Mouse (Mus musculus): Measurements from ENCODE around the gene 3110040N11Rik. TPM values are rescaled to one million over a fixed set of nuclear protein-coding genes. Genes with fewer than 3 reads are reported as not detected.

3110040N11Rik gene
- polyA plus RNA-seq, 1 experiment from 2014 or later = 55.4 TPM

DNA sequence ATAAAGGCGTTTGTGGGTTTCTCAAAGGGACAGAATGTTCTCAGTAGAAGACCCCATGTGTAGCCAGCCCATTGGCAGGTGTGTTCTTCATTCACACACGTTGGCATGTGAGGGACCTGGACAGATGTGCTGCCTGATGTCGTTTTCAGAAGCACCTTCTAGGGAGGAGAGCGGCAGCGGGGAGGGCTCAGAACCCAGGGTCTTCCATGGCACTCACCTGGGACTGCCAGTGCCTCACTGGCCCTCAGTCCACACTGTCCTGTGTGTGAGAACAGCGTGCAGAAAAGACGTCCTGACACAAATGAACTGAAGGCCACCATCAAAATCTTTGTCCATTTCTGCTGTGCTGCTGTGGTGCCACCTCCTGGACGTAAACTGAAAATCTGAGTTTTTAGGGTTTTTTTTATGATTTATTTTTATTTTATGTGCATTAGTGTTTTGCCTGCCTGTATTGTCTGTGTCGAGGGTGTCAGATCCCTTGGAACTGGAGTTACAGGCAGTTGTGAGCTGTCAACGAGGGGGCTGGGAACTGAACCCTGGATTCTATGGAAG lies 11.5 kb downstream of the 3110040N11Rik start:
- H3K4me2 ChIP-seq = no peak overlapping the region
- H3K4me1 ChIP-seq = no peaks in the 10 kb centered on the region
- H3K9me3 ChIP-seq = peaks cover 16% of the 10 kb centered on the region
- no peak overlapping the region for H3K4me3 ChIP-seq
- no peak for ATAC-seq (ENCODE audit: insufficient number of reproducible peaks, insufficient read depth, low FRiP score, low TSS enrichment, low read depth)
- WGBS = 75% methylated on average over 10 of the region's 10 CpGs
- no peaks in the 10 kb centered on the region for H3K27me3 ChIP-seq
- H3K9ac ChIP-seq = no peak overlapping the region
- H3K36me3 ChIP-seq = peaks cover 41% of the 10 kb centered on the region
- H3K27ac ChIP-seq = no peak overlapping the region

DNA sequence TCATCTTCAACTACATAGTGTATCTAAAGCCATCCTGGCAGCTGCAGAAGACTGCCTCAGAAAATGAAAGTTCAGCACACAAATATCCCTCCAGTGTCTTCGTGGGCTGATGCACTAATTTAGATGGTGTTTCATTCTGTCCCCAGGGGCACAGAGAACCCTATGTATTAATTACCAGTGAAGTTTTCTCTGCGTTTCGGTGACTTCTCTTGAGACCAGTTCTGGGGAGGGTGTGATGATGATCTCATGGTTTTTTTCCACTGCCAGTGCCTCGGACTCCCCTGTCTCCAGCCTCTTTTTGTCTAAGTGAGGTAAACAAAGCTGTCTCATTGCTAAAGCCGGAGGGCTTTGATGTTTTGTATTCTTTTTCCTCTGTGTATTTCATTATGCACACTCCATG lies 14.0 kb downstream of the 3110040N11Rik start:
- Histone ChIP-seq H3K4me3 (no peak overlapping the region), H3K4me2 (no peak overlapping the region), H3K9ac (no peak overlapping the region), H3K9me3 (peaks cover 7% of the 10 kb centered on the region), H3K27ac (no peak overlapping the region), H3K36me3 (peaks cover 19% of the 10 kb centered on the region), H3K27me3 (no peaks in the 10 kb centered on the region), H3K4me1 (no peaks in the 10 kb centered on the region)
- no peak for ATAC-seq (ENCODE audit: insufficient number of reproducible peaks, insufficient read depth, low FRiP score, low TSS enrichment, low read depth)
- WGBS = 71% methylated on average over 5 of the region's 5 CpGs

DNA sequence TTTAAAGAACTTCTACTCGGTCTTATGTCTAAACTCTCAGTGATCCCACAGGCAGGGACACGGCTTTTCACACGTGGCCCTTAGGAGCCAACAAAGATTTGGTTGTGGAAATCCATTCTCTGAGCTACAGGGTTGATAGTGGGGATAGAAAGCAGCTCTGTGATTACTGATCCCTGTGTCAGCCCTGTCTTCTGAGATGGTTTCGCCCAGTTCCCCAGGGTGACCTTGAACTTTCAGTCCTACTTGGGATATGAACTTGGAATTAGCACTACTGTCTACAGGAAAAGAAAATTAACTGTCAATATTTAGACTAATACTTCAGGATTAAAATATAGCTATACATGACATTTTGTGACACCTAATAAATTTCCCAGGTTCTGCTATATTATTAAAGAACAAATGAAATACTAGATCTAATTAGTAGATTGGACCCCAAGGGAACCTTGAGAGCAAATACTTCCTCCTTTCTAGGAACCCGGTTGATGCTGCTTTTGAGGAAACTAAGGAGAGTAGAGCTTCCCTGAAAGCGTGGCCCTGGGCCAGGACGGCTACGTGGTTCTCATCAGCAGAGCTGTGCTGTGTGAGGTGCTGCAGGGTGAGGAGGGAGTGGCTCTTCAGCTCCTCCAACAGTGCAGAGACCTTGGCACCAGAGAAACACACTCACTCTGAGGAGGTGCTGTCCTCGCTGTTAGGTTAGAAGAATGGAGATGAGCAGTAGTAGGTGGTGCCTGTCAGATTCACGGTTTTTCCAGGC lies 16.3 kb downstream of the 3110040N11Rik start:
- H3K27me3 ChIP-seq = no peaks in the 10 kb centered on the region
- 0 out of 2 replicates have a peak, but pooled peaks cover 4% of the 10 kb centered on the region for H3K9me3 ChIP-seq
- no peak overlapping the region for H3K27ac ChIP-seq
- WGBS = 80% methylated on average over 10 of the region's 10 CpGs
- H3K4me1 ChIP-seq = no peaks in the 10 kb centered on the region
- ATAC-seq (ENCODE audit: insufficient number of reproducible peaks, insufficient read depth, low FRiP score, low TSS enrichment, low read depth) = no peak
- H3K9ac ChIP-seq = no peak overlapping the region
- 0 out of 2 replicates have a peak, but pooled peaks cover 2% of the 10 kb centered on the region for H3K36me3 ChIP-seq
- H3K4me2 ChIP-seq = no peak overlapping the region
- H3K4me3 ChIP-seq = no peak overlapping the region

DNA sequence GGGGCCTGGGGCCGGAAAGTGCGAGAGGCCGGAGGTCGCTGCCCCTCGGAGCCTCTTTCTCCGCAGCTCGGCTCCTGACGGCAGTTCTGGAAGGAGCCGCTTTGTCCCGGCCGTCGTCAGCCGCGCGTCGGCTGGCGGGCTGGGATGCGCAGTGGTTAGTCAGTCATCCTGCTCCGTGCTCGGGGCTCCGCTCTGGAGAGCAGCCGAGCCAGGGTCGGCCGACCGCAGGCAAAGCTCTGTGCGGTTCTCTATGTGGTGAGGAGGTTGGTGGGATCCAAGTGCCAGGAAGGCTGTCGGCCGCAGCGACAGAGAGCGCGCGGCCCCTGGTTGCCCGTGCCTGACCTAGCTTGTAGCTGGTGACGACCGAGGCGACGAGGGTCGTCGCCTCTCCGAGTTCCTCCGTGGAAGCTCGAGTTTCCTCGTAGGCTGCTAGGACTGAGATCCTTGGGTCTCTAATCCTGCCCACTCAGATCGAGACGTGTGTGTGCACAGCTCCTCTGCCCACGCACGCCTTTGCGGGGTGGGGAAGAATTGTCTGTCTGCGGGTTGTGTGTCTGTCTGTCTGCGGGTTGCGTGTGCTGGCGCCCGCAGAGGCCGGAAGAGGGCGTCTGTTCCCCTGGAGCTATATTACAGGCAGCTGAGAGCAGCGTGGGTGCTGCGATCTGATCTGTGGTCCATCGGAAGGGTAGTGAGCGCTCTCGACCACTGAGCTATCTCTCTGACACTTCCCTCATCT lies 26.0 kb downstream of the 3110040N11Rik start:
- H3K27me3 ChIP-seq = no peaks in the 10 kb centered on the region
- 2% methylated on average over 60 of the region's 60 CpGs for WGBS
- peak overlapping the region; percentile 79 for H3K27ac ChIP-seq
- ATAC-seq (ENCODE audit: insufficient number of reproducible peaks, insufficient read depth, low FRiP score, low TSS enrichment, low read depth) = peak; percentile 67
- H3K4me1 ChIP-seq = peaks cover 18% of the 10 kb centered on the region
- peak overlapping the region; percentile 98 for H3K9ac ChIP-seq
- H3K9me3 ChIP-seq = no peaks in the 10 kb centered on the region
- H3K4me2 ChIP-seq = peak overlapping the region; percentile 89
- no peaks in the 10 kb centered on the region for H3K36me3 ChIP-seq
- H3K4me3 ChIP-seq = peak overlapping the region; percentile 97

DNA sequence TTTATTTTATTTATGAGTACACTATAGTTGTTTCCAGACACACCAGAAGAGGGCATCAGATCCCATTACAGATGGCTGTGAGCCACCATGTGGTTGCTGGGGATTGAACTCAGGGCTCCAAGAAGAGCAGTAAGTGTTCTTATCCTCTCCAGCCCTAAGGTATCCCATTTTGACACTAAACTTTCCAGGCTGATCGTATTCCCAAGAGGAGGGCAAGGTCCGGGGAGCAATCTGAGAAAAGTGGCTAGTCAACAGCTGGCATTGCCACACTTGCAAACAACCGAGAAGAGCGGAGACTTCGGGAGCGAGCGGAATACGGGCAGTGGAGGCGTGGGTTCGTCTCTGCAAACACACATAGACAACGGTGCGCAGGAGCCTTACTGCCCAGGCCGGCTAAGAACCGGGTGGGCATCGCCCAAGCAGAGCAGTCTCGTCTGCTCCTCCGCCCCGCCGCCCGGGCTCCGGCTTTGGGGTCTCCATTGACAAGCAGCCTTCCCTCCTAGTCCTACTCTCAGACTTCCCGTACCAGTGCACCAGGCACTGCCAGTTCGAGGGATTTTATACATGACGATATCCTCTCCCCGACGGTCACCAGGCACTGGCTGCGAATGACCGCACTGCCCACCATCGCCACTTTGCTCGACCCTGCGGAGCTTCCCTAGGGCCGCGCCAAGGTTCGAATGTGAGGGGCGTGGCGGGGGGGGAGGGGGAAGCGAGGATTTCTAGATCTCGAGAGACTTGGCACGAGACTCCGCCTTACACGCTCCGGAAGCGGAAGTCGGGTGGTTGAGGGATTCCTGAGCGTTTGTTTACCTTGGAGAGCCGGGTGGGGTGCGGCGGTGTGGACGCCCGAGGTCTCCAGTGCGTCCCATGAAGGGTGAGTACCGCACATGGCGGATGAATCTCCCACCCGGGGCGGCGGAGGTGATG lies 26.8 kb downstream of the 3110040N11Rik start, which contains the start of gene Ramac:
TSS of gene Ramac (plus strand) at position 746 of the 930 bp plus-strand sequence.
- Histone ChIP-seq H3K27me3 (no peaks in the 10 kb centered on the region), H3K9me3 (no peaks in the 10 kb centered on the region), H3K4me3 (peak within 1 kb of the TSS; percentile 97), H3K4me1 (peaks cover 18% of the 10 kb centered on the region), H3K9ac (peak within 1 kb of the TSS; percentile 98), H3K27ac (peak within 1 kb of the TSS; percentile 79), H3K4me2 (peak within 1 kb of the TSS; percentile 89), H3K36me3 (no peaks in the 10 kb centered on the region)
- ATAC-seq (ENCODE audit: insufficient number of reproducible peaks, insufficient read depth, low FRiP score, low TSS enrichment, low read depth) = peak; percentile 94
- under 1% methylated on average over 56 of the region's 56 CpGs for WGBS

DNA sequence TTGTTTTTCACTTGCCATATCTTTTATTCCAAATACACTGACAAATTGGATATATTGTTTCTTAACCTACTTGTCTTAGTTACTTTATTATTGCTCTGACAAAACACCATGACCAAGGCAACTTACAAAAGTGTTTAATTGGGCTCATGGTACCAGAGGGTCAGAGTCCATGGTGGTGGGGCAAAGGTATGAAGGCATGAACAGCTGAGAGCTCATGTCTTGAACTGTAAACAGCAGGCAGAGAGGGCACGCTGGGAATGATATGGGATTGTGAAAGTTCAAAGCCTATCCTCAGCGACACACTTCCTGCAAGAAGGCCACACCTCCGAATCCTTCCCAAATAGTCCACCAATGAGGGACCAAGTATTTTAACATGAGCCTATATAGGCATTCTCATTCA lies 41.3 kb downstream of the 3110040N11Rik start:
- Histone ChIP-seq H3K4me1 (no peaks in the 10 kb centered on the region), H3K36me3 (no peaks in the 10 kb centered on the region), H3K4me3 (no peak overlapping the region), H3K4me2 (no peak overlapping the region), H3K27me3 (no peaks in the 10 kb centered on the region), H3K9ac (no peak overlapping the region), H3K9me3 (no peaks in the 10 kb centered on the region), H3K27ac (no peak overlapping the region)
- no peak for ATAC-seq (ENCODE audit: insufficient number of reproducible peaks, insufficient read depth, low FRiP score, low TSS enrichment, low read depth)
- WGBS = 94% methylated on average over 3 of the region's 3 CpGs

DNA sequence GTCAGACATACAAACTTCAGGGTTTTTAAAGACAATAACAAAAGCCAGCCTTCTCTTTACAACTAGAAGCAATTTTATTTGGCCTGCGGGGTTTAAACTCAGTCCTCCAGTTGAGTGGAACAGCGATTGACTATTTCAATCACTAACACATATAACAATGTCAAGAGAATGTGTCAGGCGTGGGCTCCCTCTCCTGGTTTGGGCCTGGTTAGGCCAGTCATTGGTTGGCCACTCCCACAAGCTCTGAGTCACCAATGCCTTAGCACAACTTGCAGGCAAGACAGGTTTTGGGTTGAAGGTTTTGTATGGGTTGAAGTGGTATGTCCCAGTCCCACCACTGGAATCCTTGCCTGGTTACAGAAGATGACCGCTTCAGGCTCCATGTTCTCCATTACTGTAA lies 45.1 kb downstream of the 3110040N11Rik start:
- no peaks in the 10 kb centered on the region for H3K9me3 ChIP-seq
- no peaks in the 10 kb centered on the region for H3K36me3 ChIP-seq
- H3K4me2 ChIP-seq = no peak overlapping the region
- 76% methylated on average over 4 of the region's 4 CpGs for WGBS
- H3K9ac ChIP-seq = no peak overlapping the region
- H3K27me3 ChIP-seq = no peaks in the 10 kb centered on the region
- ATAC-seq (ENCODE audit: insufficient number of reproducible peaks, insufficient read depth, low FRiP score, low TSS enrichment, low read depth) = no peak
- no peak overlapping the region for H3K27ac ChIP-seq
- peaks cover 2% of the 10 kb centered on the region; the same call in 1 of the 2 replicates for H3K4me1 ChIP-seq
- no peak overlapping the region for H3K4me3 ChIP-seq

DNA sequence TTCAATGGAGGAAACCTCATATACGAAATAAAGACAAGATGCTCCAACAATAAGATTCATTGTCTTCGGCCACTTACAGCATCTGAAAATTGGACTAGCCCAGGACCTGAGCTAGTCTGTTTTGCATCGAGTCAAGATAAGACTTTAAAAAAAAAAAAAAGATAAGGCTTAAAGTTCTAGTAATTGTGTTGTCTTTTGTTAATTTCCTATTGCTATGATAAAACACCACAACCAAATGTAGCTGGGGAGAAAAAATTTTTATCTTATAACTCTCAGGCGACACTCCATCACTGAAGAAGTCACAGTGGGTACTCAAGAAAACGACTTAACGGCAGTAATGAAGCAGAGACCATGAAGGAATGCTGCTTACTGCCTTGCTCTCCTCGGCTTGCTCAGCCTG lies 49.3 kb downstream of the 3110040N11Rik start:
- H3K4me3 ChIP-seq = no peak overlapping the region
- H3K4me2 ChIP-seq = no peak overlapping the region
- ATAC-seq (ENCODE audit: insufficient number of reproducible peaks, insufficient read depth, low FRiP score, low TSS enrichment, low read depth) = no peak
- H3K9ac ChIP-seq = no peak overlapping the region
- no peaks in the 10 kb centered on the region for H3K9me3 ChIP-seq
- no peaks in the 10 kb centered on the region for H3K36me3 ChIP-seq
- 90% methylated on average over 7 of the region's 7 CpGs for WGBS
- no peaks in the 10 kb centered on the region for H3K27me3 ChIP-seq
- peaks cover 2% of the 10 kb centered on the region; the same call in 1 of the 2 replicates for H3K4me1 ChIP-seq
- H3K27ac ChIP-seq = no peak overlapping the region

DNA sequence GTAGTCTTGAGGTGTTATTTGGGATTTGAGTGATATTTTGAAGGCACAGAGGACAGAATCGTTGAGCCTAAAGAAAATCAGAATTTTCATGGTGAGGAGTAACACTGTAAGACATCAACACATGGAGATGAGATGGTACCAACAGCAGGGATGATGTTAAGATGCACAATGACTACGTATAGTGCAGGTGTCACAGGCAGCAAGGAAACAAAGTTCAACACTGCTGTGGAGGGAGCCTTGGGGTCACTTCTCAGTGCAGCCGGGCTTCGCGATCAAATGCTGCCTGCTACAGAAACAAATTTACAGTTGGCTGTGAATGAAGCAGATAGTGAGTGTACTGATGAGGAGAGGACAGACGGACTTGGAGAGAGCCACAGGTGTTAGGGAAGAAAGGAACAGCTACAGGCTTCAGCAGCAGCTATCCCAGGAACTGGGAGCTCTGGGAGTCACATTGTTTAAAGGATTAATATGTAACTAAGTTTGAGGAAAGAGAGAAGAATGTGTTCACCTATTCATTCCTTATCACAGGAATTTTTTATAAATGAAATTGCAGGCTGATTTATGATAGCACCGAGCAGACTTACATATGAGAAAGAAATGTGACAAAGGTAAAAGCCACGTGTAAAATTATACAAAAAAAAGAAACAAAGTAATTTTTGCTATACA lies 50.4 kb downstream of the 3110040N11Rik start:
- H3K9ac ChIP-seq = no peak overlapping the region
- 76% methylated on average over 8 of the region's 8 CpGs for WGBS
- no peaks in the 10 kb centered on the region for H3K9me3 ChIP-seq
- no peak overlapping the region for H3K4me3 ChIP-seq
- peaks cover 2% of the 10 kb centered on the region; the same call in 1 of the 2 replicates for H3K4me1 ChIP-seq
- H3K27me3 ChIP-seq = no peaks in the 10 kb centered on the region
- H3K27ac ChIP-seq = no peak overlapping the region
- H3K36me3 ChIP-seq = no peaks in the 10 kb centered on the region
- H3K4me2 ChIP-seq = no peak overlapping the region
- ATAC-seq (ENCODE audit: insufficient number of reproducible peaks, insufficient read depth, low FRiP score, low TSS enrichment, low read depth) = no peak

DNA sequence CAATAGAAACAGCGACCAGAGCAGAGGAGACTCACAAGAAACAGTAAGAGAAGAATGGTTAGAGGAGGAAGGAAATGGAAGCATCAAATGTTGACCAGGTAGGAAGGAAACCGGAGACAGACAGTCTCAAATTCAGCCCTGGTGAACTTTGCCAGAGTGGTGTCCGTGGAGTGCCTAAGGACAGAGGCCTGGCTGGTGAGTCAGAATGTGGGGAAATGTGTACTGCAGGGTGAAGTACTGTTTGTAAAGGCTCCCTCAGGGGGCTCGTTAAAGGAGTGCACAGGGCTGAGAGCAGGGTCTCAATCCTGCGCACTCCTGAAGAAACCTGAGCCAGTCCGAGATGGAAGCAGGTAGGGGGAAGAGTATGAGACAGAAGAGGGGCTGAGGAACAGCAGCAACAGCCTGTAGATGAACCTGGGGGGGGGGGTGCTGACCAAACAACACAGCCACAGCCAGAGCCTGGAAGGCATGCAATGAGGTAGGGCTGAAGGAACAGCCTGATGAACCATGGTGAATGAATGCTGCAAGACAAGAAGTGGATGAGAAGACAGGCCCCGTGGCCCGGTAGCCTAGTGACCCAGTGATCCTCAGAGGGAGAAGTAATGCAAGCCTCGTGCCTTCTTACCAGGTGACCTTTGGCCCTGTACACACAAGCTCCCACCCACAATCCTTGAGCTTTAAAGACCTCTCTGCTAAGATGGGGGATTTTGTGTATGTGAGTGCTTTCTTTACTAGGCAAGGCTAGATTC lies 53.8 kb downstream of the 3110040N11Rik start:
- Histone ChIP-seq H3K27ac (no peak overlapping the region), H3K36me3 (no peaks in the 10 kb centered on the region), H3K4me1 (no peaks in the 10 kb centered on the region), H3K27me3 (no peaks in the 10 kb centered on the region; the same call in 1 of the 2 replicates), H3K4me2 (no peak overlapping the region), H3K9ac (no peak overlapping the region), H3K4me3 (no peak overlapping the region), H3K9me3 (no peaks in the 10 kb centered on the region)
- ATAC-seq (ENCODE audit: insufficient number of reproducible peaks, insufficient read depth, low FRiP score, low TSS enrichment, low read depth) = no peak
- WGBS = 51% methylated on average over 9 of the region's 9 CpGs
